Mouse (Mus musculus) lung, postnatal 4 days (tissue): Measurements from ENCODE around the gene Ptprm.

Experiments used
- DNase-seq, 2 experiments: peaks; one replicate each; pipeline ENCODE4 v3.0.0; 2021

The Ptprm gene

DNA sequence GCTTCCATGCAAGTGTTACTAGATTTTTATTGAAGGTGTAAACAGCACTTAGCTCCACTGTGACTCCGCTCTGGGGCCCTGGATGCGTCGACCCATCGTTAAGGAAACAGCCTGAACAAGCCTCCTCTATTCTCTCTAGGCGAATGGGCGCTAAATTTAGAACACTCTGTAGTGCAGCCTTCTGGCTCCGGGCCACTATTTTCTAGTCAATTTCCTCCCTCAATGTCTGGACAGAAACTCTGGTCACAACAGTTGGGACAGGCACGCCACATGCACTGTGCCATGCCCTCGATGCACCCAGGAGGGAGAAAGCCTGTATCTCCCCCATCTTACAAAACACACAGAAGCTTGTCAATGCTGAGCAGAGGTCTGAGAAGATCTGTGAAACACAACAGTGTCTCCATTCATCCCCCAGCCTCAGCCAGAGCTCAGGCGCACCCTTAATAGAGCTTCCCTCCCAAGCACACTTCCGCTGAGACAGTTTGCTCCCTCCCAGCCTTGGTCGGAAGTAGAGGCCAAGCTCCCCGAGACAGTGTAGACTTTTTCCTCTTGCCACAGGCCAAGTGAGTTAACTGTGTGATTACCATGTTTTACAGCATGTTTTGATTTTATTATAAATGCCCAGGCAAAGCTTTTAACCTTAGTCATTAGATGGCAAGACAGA is 220.7 kb downstream of the Ptprm start:
- DNase-seq: peak; percentile 51 to 63

- DNase-seq: no peak
Observed at GRCm38 (mm10) chr17:67133026-67133425, 221.2 kb downstream of the Ptprm start.

DNA sequence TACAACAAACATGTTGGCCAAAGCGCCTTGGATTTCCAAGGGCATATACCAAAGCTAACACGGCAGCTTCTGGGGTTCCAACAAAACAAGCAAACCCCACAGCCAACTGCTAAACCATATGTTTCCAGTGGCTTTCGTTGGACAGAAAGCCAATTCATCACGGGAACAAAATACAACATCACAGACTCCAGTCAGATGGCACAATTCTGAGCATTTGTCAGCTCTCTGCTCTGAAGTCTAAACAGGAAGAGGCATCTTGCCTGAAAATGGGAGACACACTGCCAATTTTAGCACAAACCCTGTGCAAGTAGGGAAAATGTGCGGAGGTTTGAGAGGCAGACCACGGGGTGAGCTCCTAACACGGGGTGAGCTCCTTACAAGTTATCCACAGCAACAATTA is 226.7 kb downstream of the Ptprm start:
- peak in 1 of 2 experiments; percentile 7 for DNase-seq

DNA sequence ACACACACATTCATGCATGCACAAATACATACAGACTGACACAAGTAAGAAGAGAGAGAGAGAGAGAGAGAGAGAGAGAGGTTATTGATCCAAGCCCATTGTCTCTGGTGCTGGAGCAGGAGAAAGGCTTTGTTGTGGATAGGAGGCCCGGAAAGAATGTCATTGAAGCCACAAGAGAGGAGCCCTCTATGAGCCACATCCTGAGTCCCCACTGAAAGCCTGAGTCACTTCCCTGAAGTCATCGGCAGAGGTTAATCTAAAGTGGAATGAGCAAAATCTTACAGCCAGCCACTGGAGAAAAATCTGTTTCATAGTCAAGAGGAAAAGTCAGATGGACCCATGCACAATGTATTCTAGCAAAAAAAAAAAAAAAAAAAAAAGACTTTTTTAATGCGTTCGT is 228.7 kb downstream of the Ptprm start:
- DNase-seq: no peak

DNA sequence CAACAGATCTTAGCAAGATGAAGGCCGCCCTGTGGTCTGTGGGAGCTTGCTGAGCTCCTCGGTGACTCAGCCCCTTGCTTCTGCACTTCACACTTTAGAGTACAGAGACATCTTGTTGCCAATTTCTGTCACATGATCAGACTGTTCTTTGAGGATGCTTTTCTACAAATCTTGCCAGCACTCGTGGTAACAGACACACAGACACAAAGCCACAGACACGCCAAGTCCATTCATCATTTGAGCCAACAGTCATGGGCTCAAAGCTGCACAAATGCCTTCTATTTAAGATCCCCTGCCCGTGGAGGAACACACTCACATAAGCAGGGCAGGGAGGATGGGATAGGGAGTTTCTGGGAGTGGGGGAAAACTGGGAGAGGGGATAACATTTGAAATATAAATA is 230.0 kb downstream of the Ptprm start:
- no peak for DNase-seq

- DNase-seq: no peak
Observed at GRCm38 (mm10) chr17:67123722-67124121, 230.5 kb downstream of the Ptprm start.

DNA sequence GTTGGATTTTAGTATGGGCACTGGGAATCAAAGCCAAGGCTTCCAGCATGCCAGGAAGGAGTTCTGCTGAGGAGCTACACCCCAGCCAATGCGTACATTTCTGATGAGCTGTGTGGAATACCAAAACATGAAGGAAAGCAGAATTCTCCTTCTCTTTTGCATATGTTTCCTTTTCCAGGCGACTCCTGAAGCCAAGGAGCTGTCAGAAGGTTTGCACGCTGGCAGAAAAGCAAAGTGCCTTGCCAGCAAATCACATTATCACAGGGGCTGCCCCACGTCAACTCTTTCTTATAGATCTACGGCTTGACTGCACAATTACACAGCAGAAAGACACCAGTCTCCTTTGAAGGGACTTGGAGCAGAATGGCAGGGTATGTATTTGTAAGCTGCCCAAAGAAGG is 233.4 kb downstream of the Ptprm start:
- peak in 1 of 2 experiments; percentile 57 for DNase-seq

DNA sequence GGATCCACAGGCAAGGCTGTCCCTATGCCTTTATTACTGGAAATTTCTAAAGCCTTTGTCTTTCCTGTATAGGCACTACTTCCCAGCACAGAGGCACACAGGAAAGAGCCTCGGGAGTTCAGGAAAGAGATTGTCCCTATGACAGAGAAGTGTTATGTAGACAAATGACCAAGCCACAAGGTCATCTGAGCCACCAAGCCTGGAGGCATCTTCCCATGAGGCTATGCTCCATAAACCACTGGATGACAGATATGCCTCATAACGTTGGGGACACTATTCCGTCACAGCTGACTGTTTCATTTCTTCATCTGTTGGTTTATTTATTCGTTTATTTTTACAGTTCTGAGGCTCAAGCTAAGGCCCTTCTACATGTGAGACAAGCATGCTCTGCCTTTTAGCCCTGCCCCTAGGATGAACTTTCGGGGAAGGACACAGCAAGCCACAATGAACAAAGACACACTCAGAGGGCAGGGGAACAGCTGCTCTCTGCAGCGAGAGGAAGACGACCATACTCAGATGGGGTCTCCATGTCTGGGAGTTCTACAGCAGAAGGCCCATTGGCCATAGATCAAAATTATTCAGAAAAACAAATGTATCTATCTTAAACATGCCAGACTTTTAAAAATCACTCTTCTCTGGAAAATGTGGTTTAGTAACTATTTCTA is 235.4 kb downstream of the Ptprm start:
- no peak for DNase-seq

DNA sequence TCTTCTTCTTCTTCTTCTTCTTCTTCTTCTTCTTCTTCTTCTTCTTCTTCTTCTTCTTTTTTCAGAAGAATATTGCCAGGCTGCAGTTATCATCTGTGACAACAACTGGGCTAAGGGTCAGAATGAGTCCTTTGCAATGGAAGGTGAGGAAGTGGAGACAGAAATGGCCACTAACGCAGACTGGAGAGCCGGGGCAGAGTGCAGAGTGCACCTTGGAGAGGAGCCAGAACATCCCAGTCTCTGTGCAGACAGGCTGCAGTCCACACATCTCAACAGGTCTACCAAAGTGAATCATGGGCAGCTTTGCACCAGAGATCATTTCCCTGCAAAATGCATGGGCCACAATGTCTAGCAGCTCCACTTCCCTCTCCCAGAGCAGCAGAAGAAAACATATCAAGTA is 239.4 kb downstream of the Ptprm start:
- no peak for DNase-seq

GRCm38 (mm10) chr17:67112679-67113078 is 241.6 kb downstream of the Ptprm start:
- DNase-seq: no peak

GRCm38 (mm10) chr17:67106176-67106575 is 248.1 kb downstream of the Ptprm start:
- no peak for DNase-seq

GRCm38 (mm10) chr17:67102051-67102450 is 252.2 kb downstream of the Ptprm start:
- peak in 1 of 2 experiments; percentile 45 for DNase-seq

DNA sequence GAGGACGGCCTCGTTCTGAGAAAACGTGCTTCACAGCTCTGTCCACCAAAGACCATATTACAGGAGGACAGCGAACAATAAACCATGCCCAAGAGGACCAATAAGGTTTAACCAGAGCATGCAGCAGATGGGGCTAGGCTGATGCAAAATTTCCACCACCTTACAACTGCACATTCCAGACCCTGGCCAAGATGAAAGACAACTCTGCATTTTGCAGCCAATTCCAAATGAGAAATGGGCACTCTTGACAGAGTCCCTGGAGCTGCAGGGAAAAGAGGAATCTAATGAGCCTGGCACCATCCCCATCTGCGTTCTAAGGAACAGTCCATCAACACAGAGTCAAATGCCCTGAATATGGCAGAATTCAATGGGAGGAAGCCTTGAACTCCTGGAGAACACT is 263.3 kb downstream of the Ptprm start:
- no peak for DNase-seq

GRCm38 (mm10) chr17:67090153-67090552 is 264.1 kb downstream of the Ptprm start:
- DNase-seq: no peak

GRCm38 (mm10) chr17:67089611-67090010 is 264.6 kb downstream of the Ptprm start:
- no peak for DNase-seq

DNA sequence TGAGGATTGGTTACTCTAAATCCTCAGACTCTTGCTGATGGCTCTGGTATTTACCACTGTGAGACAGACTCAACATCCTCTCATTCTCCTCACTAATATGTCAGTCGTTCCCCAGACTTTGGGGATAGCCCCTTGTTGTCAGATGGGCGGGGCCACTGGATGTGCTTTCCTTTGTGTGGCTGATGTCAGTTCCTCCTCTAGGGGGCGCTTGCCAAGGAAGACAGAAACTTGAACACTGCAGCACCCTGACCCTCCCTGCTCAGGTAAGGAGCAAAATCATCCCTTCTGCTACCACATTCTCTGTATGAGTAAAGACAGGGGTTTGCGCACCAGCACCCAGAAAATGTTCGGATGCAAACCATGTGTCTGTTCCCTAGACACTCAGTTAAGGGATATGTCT is 266.7 kb downstream of the Ptprm start:
- peak in 1 of 2 experiments; percentile 11 for DNase-seq

- no peak for DNase-seq
Observed at GRCm38 (mm10) chr17:67086811-67087210, 267.4 kb downstream of the Ptprm start.

DNA sequence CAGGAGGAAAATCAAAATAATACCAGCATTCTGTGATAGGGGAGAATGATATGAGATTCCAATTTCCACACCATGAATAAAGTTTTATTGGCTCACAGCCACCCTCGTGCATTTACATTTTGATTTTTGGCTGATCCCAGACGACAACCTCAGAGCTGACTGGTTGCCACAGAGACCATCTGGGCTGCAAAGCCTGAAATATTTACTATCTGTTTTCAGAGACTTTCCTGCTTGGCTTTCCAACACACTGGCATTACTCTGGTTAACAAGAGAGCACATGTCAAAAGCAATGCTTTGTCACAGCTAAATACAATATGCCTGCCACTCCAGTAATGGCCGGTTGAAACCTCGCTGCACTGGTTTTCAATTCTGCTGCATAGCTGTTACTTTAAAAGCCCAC is 269.8 kb downstream of the Ptprm start:
- no peak for DNase-seq

DNA sequence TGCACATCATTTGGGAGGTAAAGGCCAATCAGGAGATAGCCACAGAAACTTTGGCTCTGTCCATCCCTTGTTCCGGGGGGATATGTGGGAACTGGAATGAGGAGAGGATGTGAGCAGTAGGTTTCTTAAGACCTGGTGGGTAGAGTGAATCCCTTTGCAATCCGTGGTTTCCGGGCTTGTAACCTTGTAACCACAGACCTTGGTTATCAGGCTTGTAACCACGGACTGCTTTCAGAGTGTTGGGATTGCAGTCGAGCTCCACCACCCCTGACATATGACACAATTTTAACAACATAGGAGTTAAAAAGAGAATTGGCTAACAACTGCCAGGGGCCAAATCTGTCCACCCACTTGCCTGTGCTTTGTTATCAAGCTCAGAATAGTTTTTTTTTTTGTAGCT is 270.2 kb downstream of the Ptprm start:
- no peak for DNase-seq

GRCm38 (mm10) chr17:67079570-67079969 is 274.7 kb downstream of the Ptprm start:
- DNase-seq: no peak

GRCm38 (mm10) chr17:67073580-67073979 is 280.7 kb downstream of the Ptprm start:
- no peak for DNase-seq

DNA sequence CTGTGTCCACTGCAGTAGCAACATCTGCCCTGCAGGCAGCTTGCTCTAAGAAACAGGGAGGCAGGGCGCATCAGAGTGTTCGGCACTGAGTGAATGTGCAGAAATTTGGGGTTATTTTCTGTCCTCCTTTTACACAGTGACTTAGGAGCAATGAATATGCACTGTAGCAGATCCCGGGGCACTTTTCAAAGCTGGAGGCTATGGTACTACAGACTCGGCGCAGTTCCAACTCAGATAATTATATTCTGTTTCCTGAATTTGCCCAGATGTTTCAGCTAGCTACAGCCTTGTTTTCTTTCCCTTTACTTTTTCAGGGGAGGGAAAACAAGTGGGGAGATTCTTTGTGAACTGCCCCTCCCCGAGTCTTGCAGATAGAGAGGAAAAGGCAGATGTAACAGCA is 281.1 kb downstream of the Ptprm start:
- no peak for DNase-seq

DNA sequence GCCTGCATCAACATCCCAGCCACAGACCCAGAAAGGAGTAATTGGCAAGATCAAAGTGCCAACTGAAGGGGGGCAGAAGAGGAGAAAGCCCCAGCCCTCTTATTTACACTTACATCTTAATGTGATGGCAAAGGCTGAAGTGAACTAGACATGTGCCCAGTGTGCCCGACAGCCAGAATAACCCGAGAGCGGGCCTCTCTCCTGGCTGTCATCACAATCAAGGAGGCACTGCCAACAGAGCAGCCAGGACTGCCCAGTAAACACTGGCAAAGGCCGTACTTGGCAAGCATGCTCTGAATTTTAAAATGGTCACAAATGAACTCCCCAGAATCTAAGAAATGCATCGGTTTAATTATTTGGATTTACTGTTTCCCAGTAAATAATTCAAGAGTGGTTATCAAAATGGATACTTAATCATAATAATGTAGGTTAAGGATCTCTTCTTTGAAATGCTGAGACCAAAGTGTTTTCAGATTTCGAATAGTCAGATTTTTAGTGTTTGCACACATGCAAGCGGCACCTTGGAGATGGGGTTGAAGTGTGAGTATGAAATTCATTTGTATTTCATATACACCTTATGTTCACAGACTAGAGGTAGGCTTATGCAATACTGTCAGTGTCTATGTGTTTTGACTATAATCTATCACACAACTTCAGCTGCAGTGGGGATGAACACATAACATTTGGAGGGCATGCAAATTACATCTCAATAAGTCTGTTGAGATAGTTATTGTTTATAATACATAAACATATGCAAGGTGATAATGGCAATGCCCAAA is 282.8 kb downstream of the Ptprm start:
- no peak for DNase-seq

DNA sequence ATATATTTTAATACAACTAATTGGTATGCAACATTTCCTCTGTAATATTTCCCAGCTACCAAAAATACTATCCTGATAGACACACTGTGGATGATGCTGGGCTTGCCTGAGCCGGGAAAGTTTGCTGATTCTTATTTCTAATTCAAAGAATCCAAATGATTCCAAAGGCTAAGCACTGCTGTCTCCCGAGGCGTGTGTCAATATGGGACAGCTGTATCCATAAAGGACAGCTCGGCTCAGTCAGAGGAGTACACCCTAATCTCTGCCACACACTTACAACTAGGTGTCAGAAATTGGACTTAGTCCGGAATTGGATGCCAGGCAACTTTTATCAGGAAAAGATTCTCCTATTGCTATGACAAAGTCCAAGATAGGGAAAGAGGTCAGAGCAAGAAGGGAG is 290.6 kb downstream of the Ptprm start:
- DNase-seq: no peak
